Mouse (Mus musculus): ENCODE measurements around the gene Rhot2. TPM values are rescaled to one million over a fixed set of nuclear protein-coding genes. Genes with fewer than 3 reads are reported as not detected.

Gene Rhot2
- total and polyA plus RNA-seq, 3 experiments, result 16.2 to 33.8 (median 17.3) TPM

GRCm38 (mm10) chr17:25885636-25886035 is 41.0 kb upstream of the Rhot2 start:
- DNase-seq (ENCODE audit: extremely low read depth), result peak; percentile 57
- Histone ChIP-seq H3K4me3 (replicated peaks in 1 of 3; ENCODE audit: low read depth in 2 of 3, low read length in 2 of 3, poor library complexity in 1 of 3) (no peak overlapping the region), H3K27me3 (replicated peaks) (no peaks in the 10 kb centered on the region), H3K4me1 (ENCODE audit: control insufficient read depth in 1 of 2, insufficient read depth in 2 of 2) (peaks cover 0 to 5% of the 10 kb centered on the region in 2 experiments; a peak in 1 of 4 replicates), H3K36me3 (replicated peaks in 1 of 2; ENCODE audit: control insufficient read depth in 1 of 2, insufficient read depth in 1 of 2, low read length in 1 of 2) (peaks cover 53 to 95% of the 10 kb centered on the region in 2 experiments), H3K9ac (ENCODE audit: insufficient read depth, low read depth) (no peak overlapping the region), H3K9me3 (replicated peaks; ENCODE audit: low read length) (no peaks in the 10 kb centered on the region), H3K27ac (ENCODE audit: insufficient read depth, low read depth) (no peak overlapping the region), H3K79me2 (replicated peaks; ENCODE audit: control insufficient read depth, extremely low read depth, insufficient read depth, poor library complexity, severe bottlenecking) (no peaks in the 10 kb centered on the region), H3K4me2 (ENCODE audit: insufficient read depth, low read depth, poor library complexity, severe bottlenecking) (no peak overlapping the region)
- in situ Hi-C loops (cut with MboI; ENCODE audit: low pct_ligation_motif_present, low pct_unique_long_range_greater_than_20kb, low sequenced_read_pairs) (no loop called here), dilution Hi-C loops (cut with MboI; ENCODE audit: extremely low pct_ligation_motif_present, extremely low pct_unique_long_range_greater_than_20kb, low sequenced_read_pairs) (no loop called here)
- TF ChIP-seq UBTF (IDR thresholded peaks at IDR 0.05; ENCODE audit: low read depth, low read length), result no peak
- TF ChIP-seq TBP (conservative IDR thresholded peaks at IDR 0.05; ENCODE audit: low read depth, low read length), result no peak
- no peak for TF ChIP-seq HCFC1 (IDR thresholded peaks at IDR 0.05; ENCODE audit: low read depth, low read length)
- no peak for TF ChIP-seq USF2 (conservative IDR thresholded peaks at IDR 0.05; ENCODE audit: low read depth, low read length)
- TF ChIP-seq POLR2A (IDR thresholded peaks at IDR 0.05; ENCODE audit: low read depth, low read length), result no peak
- no peak for TF ChIP-seq MAZ (IDR thresholded peaks at IDR 0.05; ENCODE audit: low read depth, low read length)
- no peak for TF ChIP-seq POLR2AphosphoS2 (IDR thresholded peaks at IDR 0.05; ENCODE audit: low read depth, low read length)
- TF ChIP-seq NELFE (IDR thresholded peaks at IDR 0.05; ENCODE audit: low read depth, low read length), result no peak
- TF ChIP-seq ETS1 (conservative IDR thresholded peaks at IDR 0.05; ENCODE audit: low read depth, low read length), result no peak
- TF ChIP-seq ZKSCAN1 (IDR thresholded peaks at IDR 0.05; ENCODE audit: borderline replicate concordance, low read depth, low read length), result no peak
- no peak for TF ChIP-seq ZMIZ1 (IDR thresholded peaks at IDR 0.05; ENCODE audit: low read depth, low read length)
- peak; percentile 48 to 66; a peak in 3 of 4 replicates for TF ChIP-seq CTCF (conservative IDR thresholded peaks at IDR 0.05 in 1 of 2, IDR thresholded peaks at IDR 0.05 in 1 of 2; ENCODE audit: low read depth in 2 of 2, low read length in 2 of 2)
- TF ChIP-seq JUND (conservative IDR thresholded peaks at IDR 0.05; ENCODE audit: low read depth, low read length), result no peak
- peak; percentile 23 for TF ChIP-seq RAD21 (IDR thresholded peaks at IDR 0.05; ENCODE audit: low read depth, low read length)

- TF ChIP-seq NELFE (IDR thresholded peaks at IDR 0.05; ENCODE audit: low read depth, low read length), result no peak
- peak in 1 of 2 experiments; percentile 36; a peak in 2 of 4 replicates for TF ChIP-seq CTCF (conservative IDR thresholded peaks at IDR 0.05 in 1 of 2, IDR thresholded peaks at IDR 0.05 in 1 of 2; ENCODE audit: low read depth in 2 of 2, low read length in 2 of 2)
- H3K79me2 ChIP-seq (replicated peaks; ENCODE audit: control insufficient read depth, extremely low read depth, insufficient read depth, poor library complexity, severe bottlenecking), result no peaks in the 10 kb centered on the region
- in situ Hi-C loops (cut with MboI; ENCODE audit: low pct_ligation_motif_present, low pct_unique_long_range_greater_than_20kb, low sequenced_read_pairs), result loop anchor here (5.0 kb wide), 3 partner anchors 33 to 208 kb away; partner anchors contain the start of genes Decr2 and Rab40c
- H3K27ac ChIP-seq (ENCODE audit: insufficient read depth, low read depth), result no peak overlapping the region
- dilution Hi-C loops (cut with MboI; ENCODE audit: extremely low pct_ligation_motif_present, extremely low pct_unique_long_range_greater_than_20kb, low sequenced_read_pairs), result no loop called here
- H3K4me2 ChIP-seq (ENCODE audit: insufficient read depth, low read depth, poor library complexity, severe bottlenecking), result no peak overlapping the region
- no peak for DNase-seq (ENCODE audit: extremely low read depth)
- H3K27me3 ChIP-seq (replicated peaks), result no peaks in the 10 kb centered on the region
- no peak overlapping the region for H3K4me3 ChIP-seq (replicated peaks in 1 of 3; ENCODE audit: low read depth in 2 of 3, low read length in 2 of 3, poor library complexity in 1 of 3)
- peaks cover 56 to 96% of the 10 kb centered on the region in 2 experiments for H3K36me3 ChIP-seq (replicated peaks in 1 of 2; ENCODE audit: control insufficient read depth in 1 of 2, insufficient read depth in 1 of 2, low read length in 1 of 2)
- H3K9ac ChIP-seq (ENCODE audit: insufficient read depth, low read depth), result no peak overlapping the region
- no peaks in the 10 kb centered on the region for H3K9me3 ChIP-seq (replicated peaks; ENCODE audit: low read length)
- peaks cover 0 to 5% of the 10 kb centered on the region in 2 experiments; a peak in 1 of 4 replicates for H3K4me1 ChIP-seq (ENCODE audit: control insufficient read depth in 1 of 2, insufficient read depth in 2 of 2)
Observed at GRCm38 (mm10) chr17:25883824-25884223, 39.2 kb upstream of the Rhot2 start.
